Mouse (Mus musculus) liver, postnatal 0 days (tissue): ENCODE results near the gene Ptpn6.

Source experiments
- CTCF ChIP-seq: sonication (generic); IDR thresholded peaks from 2 replicates; pipeline ENCODE4 v1.5.1; 2016; ENCODE audit warnings: antibody characterized with exemption, low read depth
- EP300 ChIP-seq: IDR thresholded peaks from 2 replicates; pipeline ENCODE4 v1.6.1; 2016; ENCODE audit warnings: antibody characterized with exemption, low read depth, mild to moderate bottlenecking

GRCm38 (mm10) chr6:124746654-124747632 lies 8.4 kb upstream of the Ptpn6 start:
- TF ChIP-seq EP300 (no peak), CTCF (no peak)
